Mouse (Mus musculus) right cerebral cortex, postnatal 14 days (tissue): ENCODE measurements at regions not wholly inside any gene's neighbourhood (a gene's known extent, or its start where the extent isn't known, plus 50 kb on each side); places are given as distances from the start of the nearest gene placed in this dataset.

Experiments used
- DNase-seq: peaks from one replicate; pipeline ENCODE4 v3.0.0; 2022

DNA sequence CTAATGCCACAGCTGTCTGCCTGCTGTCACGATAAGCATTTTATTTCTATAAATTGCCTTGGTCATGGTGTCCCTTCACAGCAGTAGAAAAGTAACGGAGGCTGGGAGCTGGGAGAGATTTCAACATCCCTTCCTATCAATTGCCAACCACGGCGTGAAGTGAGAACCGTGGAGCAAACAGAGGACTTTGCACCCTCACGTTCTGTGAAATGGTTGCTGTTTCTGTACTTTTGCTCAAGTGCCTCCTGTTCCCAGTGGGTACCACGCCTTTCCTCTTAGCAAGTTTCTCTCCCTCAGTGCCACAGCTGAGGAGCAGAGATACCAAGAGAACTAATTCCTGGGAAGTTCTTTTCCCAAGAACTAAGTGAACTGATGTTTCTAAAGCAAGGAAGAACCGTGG is 99.6 kb upstream of the Hes1 start:
- no peak for DNase-seq

DNA sequence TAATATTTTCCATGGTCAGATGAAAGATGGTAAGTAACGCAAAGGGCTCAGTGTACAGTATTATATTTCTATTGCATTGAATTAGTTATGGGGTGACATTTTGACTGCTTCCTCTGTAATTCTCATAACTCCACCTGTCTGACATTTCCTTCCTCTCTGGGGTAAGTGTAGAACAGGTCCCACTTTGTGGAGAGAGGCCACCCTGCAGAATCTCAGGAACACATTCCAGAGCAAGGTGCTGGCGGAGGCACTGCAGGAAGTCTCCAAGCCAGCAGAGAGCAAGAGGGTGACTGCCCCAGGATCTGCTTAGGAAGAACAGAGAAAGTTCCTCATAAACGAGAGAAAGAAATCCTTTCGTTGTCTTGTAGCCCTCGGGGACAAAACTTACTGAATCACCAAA is 95.4 kb upstream of the Hes1 start:
- no peak for DNase-seq

DNA sequence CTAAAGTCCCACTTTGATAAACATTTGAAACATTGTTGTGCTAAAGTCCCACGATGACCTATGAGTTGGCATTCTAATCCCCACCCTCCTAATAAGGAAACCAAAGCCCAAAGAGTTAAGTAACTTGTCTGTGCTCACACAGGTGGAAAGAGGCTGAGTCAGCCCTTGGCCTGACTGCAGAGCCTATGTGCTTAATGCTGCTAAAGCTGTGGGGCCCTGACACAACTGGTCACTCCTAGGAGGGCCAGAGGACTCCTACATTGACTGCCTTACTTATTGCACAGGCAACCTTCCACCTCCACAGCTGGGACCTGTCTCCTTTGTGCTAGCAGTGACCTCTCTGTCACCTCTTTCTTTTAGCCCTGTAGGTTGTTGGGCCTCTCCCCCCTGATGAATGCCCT is 91.4 kb upstream of the Hes1 start:
- no peak for DNase-seq

DNA sequence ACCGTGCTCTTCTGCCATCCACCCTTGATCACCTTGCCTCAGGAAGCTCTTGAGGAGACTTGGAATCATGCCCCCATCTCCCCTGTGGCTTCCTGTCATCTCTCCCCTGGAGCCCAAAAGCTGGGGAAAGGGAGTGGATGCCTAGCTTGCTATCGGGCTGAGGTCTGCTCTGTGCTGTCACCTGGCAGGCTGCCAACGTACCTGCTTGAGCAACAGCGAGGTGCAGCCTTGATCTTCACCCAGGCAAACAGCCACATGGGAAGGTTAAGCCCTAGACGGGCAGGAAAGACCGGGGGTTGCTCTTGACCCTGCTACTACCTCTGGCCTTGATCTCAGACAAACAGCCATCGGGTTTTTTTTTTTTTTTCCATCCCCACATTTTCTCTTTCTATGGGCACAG is 90.9 kb upstream of the Hes1 start:
- no peak for DNase-seq

- DNase-seq, result no peak
Measured at GRCm38 (mm10) chr16:29975800-29976199, 88.4 kb upstream of the Hes1 start.

DNA sequence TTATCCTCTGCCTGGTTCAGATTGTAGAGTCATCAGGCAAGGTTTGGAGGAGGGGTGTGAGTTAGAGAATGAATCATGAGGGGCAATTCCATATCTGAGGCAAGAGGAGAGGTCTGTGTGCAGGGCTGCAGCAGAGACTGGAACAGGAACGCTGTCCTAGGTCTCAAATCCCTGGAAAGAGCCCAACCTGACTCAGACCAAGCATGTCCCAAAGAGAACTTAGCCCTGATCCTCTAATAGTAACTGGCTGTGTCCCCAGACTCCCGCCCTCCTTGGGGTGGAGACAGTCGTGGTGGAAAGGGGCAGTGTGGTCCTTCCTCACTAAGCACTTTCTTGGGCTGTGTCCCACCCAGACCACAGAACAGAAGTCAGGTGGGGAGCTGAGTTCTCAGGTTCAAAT is 87.2 kb upstream of the Hes1 start:
- DNase-seq, result no peak

DNA sequence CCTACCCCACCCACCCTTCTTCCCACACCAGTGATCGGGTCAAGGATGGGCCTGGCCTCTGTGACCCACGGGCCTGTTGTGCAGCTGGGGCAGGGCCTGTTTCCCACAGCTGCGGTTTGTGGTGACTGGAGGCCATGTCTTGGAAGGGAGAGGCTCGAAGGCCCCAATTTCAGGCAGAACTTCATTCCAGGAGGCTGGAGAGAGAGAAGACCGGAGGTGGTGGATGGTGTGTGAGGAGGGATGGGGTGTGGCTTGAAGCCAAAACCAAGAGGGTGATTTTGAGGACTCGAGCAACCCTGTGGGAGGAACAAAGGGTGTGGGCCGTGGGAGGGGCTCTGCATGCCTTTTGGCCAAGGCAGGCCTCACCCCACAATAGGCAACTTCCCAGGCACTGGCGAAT is 86.5 kb upstream of the Hes1 start:
- DNase-seq, result no peak

DNA sequence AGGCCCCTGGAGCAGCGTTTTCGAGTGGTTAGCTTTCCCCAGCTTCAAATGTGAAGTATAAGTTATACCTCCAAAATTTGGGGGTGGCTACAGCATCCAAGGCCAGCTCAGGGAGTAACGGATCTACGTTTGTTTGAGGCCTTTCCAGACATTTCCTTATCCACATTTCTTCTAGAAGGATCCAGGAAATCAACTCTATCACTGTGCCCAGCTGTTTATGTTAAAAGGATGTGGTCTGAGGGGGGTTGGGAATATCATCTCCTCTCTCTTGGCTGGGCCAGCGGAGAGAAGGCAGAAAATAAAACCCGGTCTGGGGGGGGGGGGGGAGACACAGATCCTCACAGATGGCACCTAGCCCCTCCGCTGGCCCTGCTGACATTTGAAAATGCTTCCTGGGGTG is 85.1 kb upstream of the Hes1 start:
- DNase-seq, result no peak

- DNase-seq, result no peak
Measured at GRCm38 (mm10) chr16:29981543-29981942, 82.6 kb upstream of the Hes1 start.

DNA sequence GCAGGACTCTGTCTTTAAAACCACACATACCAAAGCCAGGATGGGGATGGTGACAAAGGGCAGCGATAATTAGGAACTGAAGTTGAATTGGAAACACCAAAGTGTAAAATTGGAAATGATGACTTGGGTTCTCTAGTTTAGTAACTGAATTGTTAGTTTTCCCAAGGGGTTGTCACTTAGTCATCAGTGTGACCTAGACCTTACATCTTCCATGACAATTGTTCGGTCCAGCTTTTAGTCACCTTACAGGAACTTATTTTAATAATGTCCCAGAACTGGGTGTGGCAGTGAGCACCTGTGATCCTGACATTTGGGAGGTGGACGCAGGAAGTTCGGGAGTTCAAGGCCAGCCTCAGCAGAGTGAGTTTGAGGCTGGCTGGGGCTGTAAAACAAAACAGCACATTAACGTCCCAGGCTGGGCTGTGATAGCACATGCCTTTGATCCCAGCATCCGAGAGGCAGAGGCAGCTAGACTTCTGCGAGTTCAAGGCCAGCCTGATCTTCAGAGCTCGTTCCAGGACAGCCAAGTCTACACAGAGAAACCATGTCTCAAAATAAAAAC is 81.9 kb upstream of the Hes1 start:
- no peak for DNase-seq

- DNase-seq, result no peak
Measured at GRCm38 (mm10) chr16:29983161-29983560, 81.0 kb upstream of the Hes1 start.

DNA sequence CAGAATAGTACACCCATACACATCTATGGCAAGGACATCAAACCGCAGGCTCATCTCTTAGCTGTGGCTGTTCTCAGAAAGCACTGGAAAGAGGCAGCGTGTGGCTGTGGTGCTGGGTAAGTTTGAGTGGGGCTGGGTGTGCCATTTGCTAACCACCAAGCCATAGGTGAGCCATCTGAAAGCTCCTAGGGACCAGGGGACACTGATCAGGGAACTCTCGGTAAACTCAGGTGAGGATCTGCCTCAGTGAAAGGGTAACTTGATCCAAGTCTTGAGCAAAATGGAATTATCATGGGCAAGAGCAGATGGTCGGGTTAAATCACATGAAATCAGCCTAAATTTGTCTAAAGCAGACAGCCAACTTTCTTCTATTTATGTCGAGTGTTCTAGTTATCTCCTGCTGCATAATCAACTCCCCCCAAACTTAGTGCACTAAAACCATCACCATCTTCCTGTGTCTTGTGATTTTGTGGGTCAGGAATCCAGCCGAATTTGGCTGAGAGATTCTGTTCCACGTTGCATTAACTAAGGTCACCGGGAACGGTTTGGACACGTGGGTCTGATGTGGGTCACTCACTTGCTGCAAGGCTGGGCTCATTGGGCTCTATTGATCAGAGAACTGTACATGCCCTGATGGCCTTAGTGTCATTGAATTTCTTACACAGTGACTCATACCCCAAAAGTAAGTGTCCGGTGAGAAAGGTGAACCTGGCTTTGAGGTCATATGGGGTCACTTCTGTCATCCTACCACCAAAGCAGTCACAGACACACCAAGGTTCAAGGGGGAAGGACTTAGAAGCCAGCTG is 78.9 kb upstream of the Hes1 start:
- no peak for DNase-seq

DNA sequence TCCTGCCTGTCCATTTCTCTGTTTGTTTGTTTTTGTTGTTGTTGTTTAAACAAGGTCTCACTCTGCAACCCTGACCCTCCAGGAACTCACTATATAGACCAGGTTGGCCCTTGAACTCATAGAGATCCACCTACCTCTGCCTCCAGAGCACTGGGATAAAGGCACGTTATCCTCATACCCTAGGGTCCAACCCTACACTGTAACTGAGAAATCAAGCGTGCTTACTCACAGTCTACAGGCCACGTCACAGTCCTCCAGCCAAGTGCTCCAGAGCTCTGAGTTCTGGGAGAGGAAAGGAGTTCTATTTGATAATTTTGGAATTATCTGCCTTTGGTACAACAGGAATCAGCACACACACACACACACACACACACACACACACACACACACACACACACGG is 76.6 kb upstream of the Hes1 start:
- DNase-seq, result no peak

- DNase-seq, result no peak
Measured at GRCm38 (mm10) chr16:29987999-29988398, 76.2 kb upstream of the Hes1 start.

DNA sequence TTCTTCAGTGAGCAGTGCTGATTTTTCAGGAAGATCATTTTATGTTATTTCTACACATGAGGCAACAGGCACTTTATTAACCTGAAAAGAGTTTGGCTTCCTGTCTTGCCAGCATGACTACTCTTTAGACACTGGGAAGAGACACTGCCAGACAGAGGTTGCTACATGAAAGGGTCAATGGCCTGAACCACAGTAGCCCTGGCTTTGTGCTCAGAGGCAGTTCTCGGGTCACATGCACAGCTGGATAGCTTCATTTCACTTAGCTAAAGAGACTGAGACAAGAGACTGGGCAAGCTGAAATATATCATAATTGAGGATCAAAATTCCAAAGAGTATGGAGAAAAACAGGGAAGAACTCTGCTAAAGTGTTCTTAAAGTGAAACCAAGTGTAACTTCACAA is 74.9 kb upstream of the Hes1 start:
- DNase-seq, result no peak

- DNase-seq, result no peak
Measured at GRCm38 (mm10) chr16:29990393-29990792, 73.8 kb upstream of the Hes1 start.

GRCm38 (mm10) chr16:29990795-29991587 is 73.2 kb upstream of the Hes1 start:
- DNase-seq, result no peak

- DNase-seq, result no peak
Measured at GRCm38 (mm10) chr16:29991876-29992380, 72.3 kb upstream of the Hes1 start.

DNA sequence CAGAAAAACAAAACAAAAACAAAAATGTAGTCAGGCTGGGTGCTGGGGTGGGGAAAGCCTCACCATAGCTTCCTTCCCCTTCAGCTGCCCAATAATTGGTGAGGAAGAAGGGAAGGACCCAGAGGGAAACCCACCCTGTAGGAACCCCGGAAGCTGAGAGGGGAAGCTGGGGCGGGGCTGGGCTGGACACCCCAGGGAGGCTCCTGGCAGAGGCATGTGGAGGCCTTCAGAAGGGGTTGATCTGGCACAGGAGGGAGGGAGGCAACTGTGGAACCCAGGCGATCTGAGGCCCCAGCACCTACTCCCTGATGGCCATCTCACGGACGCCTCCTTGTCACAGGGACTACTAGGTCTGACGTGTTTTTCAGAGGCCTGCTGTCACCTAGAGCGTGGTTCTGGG is 71.1 kb upstream of the Hes1 start:
- DNase-seq, result no peak

GRCm38 (mm10) chr16:29993535-29993934 is 70.6 kb upstream of the Hes1 start:
- DNase-seq, result no peak

DNA sequence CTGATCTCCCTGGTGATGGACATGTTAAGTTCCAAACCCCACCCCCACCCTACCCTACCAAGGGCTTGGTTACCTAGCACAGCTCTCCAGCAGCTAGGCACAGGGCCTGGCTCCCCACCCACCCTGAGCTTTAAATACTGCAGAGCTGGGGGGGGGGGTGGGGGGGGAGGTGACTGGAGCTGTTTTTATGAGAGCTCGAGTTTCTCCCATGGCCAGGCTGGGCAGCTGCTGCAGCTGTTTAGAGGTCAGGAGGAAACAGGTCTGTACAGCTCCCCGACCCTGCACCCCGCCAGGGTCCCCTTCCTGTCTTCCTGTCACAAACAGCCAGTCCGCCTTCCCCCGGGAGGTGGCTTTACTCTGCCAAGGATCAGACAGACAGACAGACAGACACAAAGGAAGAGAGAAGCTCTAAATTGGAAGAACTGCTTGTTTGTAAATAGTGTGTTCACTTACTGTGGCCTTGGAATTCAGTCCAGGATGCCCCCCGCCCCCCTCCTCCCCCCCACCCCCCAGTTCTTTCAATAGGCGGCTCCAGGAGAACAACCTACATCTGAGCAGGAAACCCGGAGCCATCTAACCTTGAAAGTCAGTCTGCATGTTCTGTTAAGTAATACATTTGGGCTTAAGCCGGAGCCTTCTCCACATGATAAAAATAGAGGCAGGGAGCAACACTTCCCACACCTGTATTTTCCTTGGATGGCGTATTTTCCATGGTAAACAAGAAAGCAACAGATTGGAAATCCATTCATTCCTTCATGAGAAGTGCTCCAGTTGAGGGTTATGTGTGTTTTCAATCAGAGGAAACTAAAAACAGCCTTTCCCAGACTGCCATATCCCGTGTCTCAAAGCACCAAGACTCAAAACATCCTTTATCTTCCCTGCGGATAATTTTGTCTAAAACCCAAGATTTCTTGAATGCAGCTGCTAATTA is 67.8 kb upstream of the Hes1 start:
- no peak for DNase-seq

- DNase-seq, result no peak
Measured at GRCm38 (mm10) chr16:30000166-30000565, 64.0 kb upstream of the Hes1 start.

DNA sequence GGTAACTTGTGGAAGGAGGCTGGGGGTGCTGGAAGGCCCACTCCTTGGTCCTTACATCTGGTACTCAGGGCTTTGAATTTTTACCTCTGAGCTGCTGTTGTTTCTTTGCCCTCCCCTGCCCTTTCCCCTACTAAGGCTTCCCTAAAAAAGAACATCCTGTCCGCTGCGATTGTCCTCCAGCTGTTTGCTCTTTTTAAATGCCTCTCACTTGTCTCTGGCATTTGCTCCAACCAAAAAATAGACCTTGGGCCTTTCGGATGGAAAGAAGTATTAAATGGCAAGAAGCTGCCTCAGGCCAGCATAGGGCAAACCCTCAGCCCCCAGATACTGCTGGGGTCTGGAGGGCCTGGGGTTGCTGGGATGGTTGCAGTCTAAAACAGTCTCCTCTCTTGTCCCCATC is 59.1 kb upstream of the Hes1 start:
- DNase-seq, result no peak
